7 mouse cellular contexts compared by ENCODE assay signal in genomic region chr6:83121863-83122710, GRCm38 (mm10). TPM values are rescaled to one million over a fixed set of nuclear protein-coding genes. Genes with fewer than 3 reads are reported as not detected.
DNase-seq lines count a peak whose midpoint lies in the region; ATAC-seq lines count a peak whose summit lies in the region.

No protein-coding gene starts in this region.

- H3K9ac ChIP-seq in kidney, embryonic 16.5 days (replicated peaks; ENCODE audit: low read length), result peak overlapping the region; percentile 91
- peak overlapping the region; percentile 88 for H3K9ac ChIP-seq in limb, embryonic 11.5 days (ENCODE audit: low read length)

- WGBS in kidney, embryonic 16.5 days, result under 1% methylated on average over 43 of the region's 52 CpGs
- WGBS in limb, embryonic 11.5 days, result 1% methylated on average over 34 of the region's 52 CpGs

- no peaks in the 10 kb centered on the region for H3K27me3 ChIP-seq in kidney, embryonic 16.5 days (ENCODE audit: insufficient read depth, low read length)
- H3K27me3 ChIP-seq in limb, embryonic 11.5 days (ENCODE audit: control insufficient read depth, insufficient read depth, low read length), result no peaks in the 10 kb centered on the region

- peaks cover 55% of the 10 kb centered on the region for H3K4me1 ChIP-seq in kidney, embryonic 16.5 days (ENCODE audit: insufficient read depth, low read length)
- peaks cover 27% of the 10 kb centered on the region for H3K4me1 ChIP-seq in limb, embryonic 11.5 days (ENCODE audit: control insufficient read depth, insufficient read depth, low read length)

- no peaks in the 10 kb centered on the region for H3K9me3 ChIP-seq in kidney, embryonic 16.5 days (ENCODE audit: low read length)
- no peaks in the 10 kb centered on the region for H3K9me3 ChIP-seq in limb, embryonic 11.5 days (ENCODE audit: control insufficient read depth, low read length)

- H3K27ac ChIP-seq in kidney, embryonic 16.5 days (ENCODE audit: low read length), result peak overlapping the region; percentile 98
- peak overlapping the region; percentile 97 for H3K27ac ChIP-seq in limb, embryonic 11.5 days (replicated peaks; ENCODE audit: low read depth, low read length)

- ATAC-seq in kidney, embryonic 16.5 days (ENCODE audit: low FRiP score, low TSS enrichment), result no peak; the same call in 1 of the 2 replicates
- ATAC-seq in erythroblast, adult 5-6 weeks (replicated peaks; ENCODE audit: low FRiP score, poor library complexity, severe bottlenecking), result peak; percentile 24
- no peak for ATAC-seq in limb, embryonic 11.5 days (ENCODE audit: insufficient number of reproducible peaks, low FRiP score, low TSS enrichment, low read depth)

- peak overlapping the region; percentile 76 for H3K4me3 ChIP-seq in kidney, embryonic 16.5 days (ENCODE audit: low read length)
- H3K4me3 ChIP-seq in limb, embryonic 11.5 days (ENCODE audit: low read depth, low read length), result peak overlapping the region; percentile 87

- H3K4me2 ChIP-seq in kidney, embryonic 16.5 days (replicated peaks; ENCODE audit: low read depth, low read length), result peak overlapping the region; percentile 91
- H3K4me2 ChIP-seq in limb, embryonic 11.5 days (ENCODE audit: low read depth, severe bottlenecking), result peak overlapping the region; percentile 92

- H3K36me3 ChIP-seq in kidney, embryonic 16.5 days (ENCODE audit: insufficient read depth, low read length), result peaks cover 20% of the 10 kb centered on the region
- peaks cover 10% of the 10 kb centered on the region for H3K36me3 ChIP-seq in limb, embryonic 11.5 days (ENCODE audit: control insufficient read depth, insufficient read depth, low read length)

- no peak for DNase-seq in kidney, postnatal 25 days
- DNase-seq in ZHBTc4 (ENCODE audit: low read depth, low spot score), result peak; percentile 50
- peak; percentile 61 for DNase-seq in limb, embryonic 11.5 days (ENCODE audit: low spot score)
- peak; percentile 21 for DNase-seq in naive thymus-derived CD4-positive, alpha-beta T cell, adult 2 months (ENCODE audit: low read depth)
- no peak for DNase-seq in urinary bladder, adult 2 months (ENCODE audit: low spot score)

RNA-seq across cellular contexts. Expression of gene Wbp1, which starts 0.7 kb away (rescaled TPM):
- polyA plus RNA-seq in kidney, embryonic 16.5 days (2015; fragmentation: Nextera tagmentation; extraction: Ambion mirVana), result 159 and 160 TPM in 2 replicates
- 7.1 and 18.8 TPM in 2 replicates for total RNA-seq in erythroblast, adult 5-6 weeks (2015; ENCODE audit: low replicate concordance)
- 18.3 and 42.2 TPM in 2 replicates for total RNA-seq in erythroblast, adult 5-6 weeks (2017; ENCODE audit: low replicate concordance)
- polyA plus RNA-seq in limb, embryonic 11.5 days (2014; fragmentation: Nextera tagmentation; extraction: Ambion mirVana), result 153 and 182 TPM in 2 replicates
- 85.6 and 89.2 TPM in 2 replicates for polyA plus RNA-seq in urinary bladder, adult 2 months (2012; rRNA removed)

RNA-seq across cellular contexts. Expression of gene Ino80b, which starts 3.1 kb away (rescaled TPM):
- 14.2 TPM in 2 replicates for polyA plus RNA-seq in kidney, embryonic 16.5 days (2015; fragmentation: Nextera tagmentation; extraction: Ambion mirVana)
- 0.77 and 5.2 TPM in 2 replicates for total RNA-seq in erythroblast, adult 5-6 weeks (2015; ENCODE audit: low replicate concordance)
- total RNA-seq in erythroblast, adult 5-6 weeks (2017; ENCODE audit: low replicate concordance), result 19.2 and 25.0 TPM in 2 replicates
- polyA plus RNA-seq in limb, embryonic 11.5 days (2014; fragmentation: Nextera tagmentation; extraction: Ambion mirVana), result 20.8 and 21.7 TPM in 2 replicates
- polyA plus RNA-seq in urinary bladder, adult 2 months (2012; rRNA removed), result 25.2 and 25.5 TPM in 2 replicates

RNA-seq across cellular contexts. Expression of gene Mogs, which starts 6.8 kb away (rescaled TPM):
- polyA plus RNA-seq in kidney, embryonic 16.5 days (2015; fragmentation: Nextera tagmentation; extraction: Ambion mirVana), result 10.6 and 34.9 TPM in 2 replicates
- 5.8 and 11.3 TPM in 2 replicates for total RNA-seq in erythroblast, adult 5-6 weeks (2015; ENCODE audit: low replicate concordance)
- total RNA-seq in erythroblast, adult 5-6 weeks (2017; ENCODE audit: low replicate concordance), result 13.8 and 18.5 TPM in 2 replicates
- 34.7 and 42.1 TPM in 2 replicates for polyA plus RNA-seq in limb, embryonic 11.5 days (2014; fragmentation: Nextera tagmentation; extraction: Ambion mirVana)
- polyA plus RNA-seq in urinary bladder, adult 2 months (2012; rRNA removed), result 29.7 and 40.3 TPM in 2 replicates

RNA-seq across cellular contexts. Expression of gene Rtkn, which starts 13.2 kb away (rescaled TPM):
- 43.0 and 43.9 TPM in 2 replicates for polyA plus RNA-seq in kidney, embryonic 16.5 days (2015; fragmentation: Nextera tagmentation; extraction: Ambion mirVana)
- total RNA-seq in erythroblast, adult 5-6 weeks (2015; ENCODE audit: low replicate concordance), result 0.63 TPM in 1 of 2 replicates, not detected in the other
- total RNA-seq in erythroblast, adult 5-6 weeks (2017; ENCODE audit: low replicate concordance), result not detected in 2 replicates
- 29.2 and 30.5 TPM in 2 replicates for polyA plus RNA-seq in limb, embryonic 11.5 days (2014; fragmentation: Nextera tagmentation; extraction: Ambion mirVana)
- polyA plus RNA-seq in urinary bladder, adult 2 months (2012; rRNA removed), result 20.7 and 22.1 TPM in 2 replicates

RNA-seq across cellular contexts. Expression of gene Mrpl53, which starts 13.2 kb away (rescaled TPM):
- polyA plus RNA-seq in kidney, embryonic 16.5 days (2015; fragmentation: Nextera tagmentation; extraction: Ambion mirVana), result 131 and 143 TPM in 2 replicates
- 21.7 and 33.9 TPM in 2 replicates for total RNA-seq in erythroblast, adult 5-6 weeks (2015; ENCODE audit: low replicate concordance)
- 6.6 and 14.8 TPM in 2 replicates for total RNA-seq in erythroblast, adult 5-6 weeks (2017; ENCODE audit: low replicate concordance)
- polyA plus RNA-seq in limb, embryonic 11.5 days (2014; fragmentation: Nextera tagmentation; extraction: Ambion mirVana), result 140 and 141 TPM in 2 replicates
- polyA plus RNA-seq in urinary bladder, adult 2 months (2012; rRNA removed), result 64.9 and 84.8 TPM in 2 replicates

Comparison
In these comparisons a context has a peak if more than half of its experiments do, and no peak if none do; other contexts are left out.
1. DNase-seq: peak in ZHBTc4 (single experiment), limb, embryonic 11.5 days (single experiment) and naive thymus-derived CD4-positive, alpha-beta T cell, adult 2 months (single experiment); none in kidney, postnatal 25 days (0 of 2) and urinary bladder, adult 2 months (single experiment).